Mouse (Mus musculus) CH12.LX (cell line): ENCODE results near the gene Pepd.

Source experiments
- CHD1 ChIP-seq: IDR thresholded peaks from 2 replicates; pipeline ENCODE4 v1.6.1; 2012; ENCODE audit warnings: low read depth, low read length, improper control_type of control experiment, inconsistent platforms
- CTCF ChIP-seq, 2 experiments: IDR thresholded peaks in 1 of 2; conservative IDR thresholded peaks in 1 of 2; 2 replicates each; pipeline ENCODE4 v1.5.1; 2011 to 2012; ENCODE audit warnings: low read depth in 2 of 2, low read length in 2 of 2, improper control_type of control experiment in 1 of 2, inconsistent platforms in 1 of 2, mild to moderate bottlenecking in 1 of 2, moderate library complexity in 1 of 2
- ELF1 ChIP-seq: IDR thresholded peaks from 2 replicates; pipeline ENCODE4 v1.6.1; 2014; ENCODE audit warnings: low read depth, mild to moderate bottlenecking, inconsistent platforms, low read length, improper control_type of control experiment
- EP300 ChIP-seq: IDR thresholded peaks from 2 replicates; pipeline ENCODE4 v1.6.1; 2011; ENCODE audit warnings: low read length, improper control_type of control experiment
- HCFC1 ChIP-seq: IDR thresholded peaks from 2 replicates; pipeline ENCODE4 v1.6.1; 2012; ENCODE audit warnings: low read depth, mild to moderate bottlenecking, inconsistent platforms, low read length, improper control_type of control experiment
- MAFK ChIP-seq: IDR thresholded peaks from 2 replicates; pipeline ENCODE4 v1.6.1; 2011; ENCODE audit warnings: low read length, improper control_type of control experiment; ENCODE audit not compliant: insufficient replicate concordance
- MAX ChIP-seq: IDR thresholded peaks from 2 replicates; pipeline ENCODE4 v1.6.1; 2011; ENCODE audit warnings: low read length, improper control_type of control experiment
- MEF2A ChIP-seq: IDR thresholded peaks from 2 replicates; pipeline ENCODE4 v1.6.1; 2014; ENCODE audit warnings: low read depth, mild to moderate bottlenecking, inconsistent platforms, low read length, improper control_type of control experiment, borderline replicate concordance
- POLR2A ChIP-seq: IDR thresholded peaks from 2 replicates; pipeline ENCODE4 v1.6.1; 2011; ENCODE audit warnings: low read depth, mild to moderate bottlenecking, improper control_type of control experiment, low read length
- POLR2AphosphoS2 ChIP-seq: IDR thresholded peaks from 2 replicates; pipeline ENCODE4 v1.6.1; 2011; ENCODE audit warnings: low read depth, low read length, improper control_type of control experiment
- RAD21 ChIP-seq: IDR thresholded peaks from 2 replicates; pipeline ENCODE4 v1.6.1; 2011; ENCODE audit warnings: low read depth, mild to moderate bottlenecking, low read length, improper control_type of control experiment, moderate library complexity
- SIN3A ChIP-seq: IDR thresholded peaks from 2 replicates; pipeline ENCODE4 v1.6.1; 2012; ENCODE audit warnings: low read length, improper control_type of control experiment, inconsistent platforms
- ZC3H11A ChIP-seq: IDR thresholded peaks from 2 replicates; pipeline ENCODE4 v1.6.1; 2012; ENCODE audit warnings: low read depth, mild to moderate bottlenecking, inconsistent platforms, low read length, improper control_type of control experiment

DNA sequence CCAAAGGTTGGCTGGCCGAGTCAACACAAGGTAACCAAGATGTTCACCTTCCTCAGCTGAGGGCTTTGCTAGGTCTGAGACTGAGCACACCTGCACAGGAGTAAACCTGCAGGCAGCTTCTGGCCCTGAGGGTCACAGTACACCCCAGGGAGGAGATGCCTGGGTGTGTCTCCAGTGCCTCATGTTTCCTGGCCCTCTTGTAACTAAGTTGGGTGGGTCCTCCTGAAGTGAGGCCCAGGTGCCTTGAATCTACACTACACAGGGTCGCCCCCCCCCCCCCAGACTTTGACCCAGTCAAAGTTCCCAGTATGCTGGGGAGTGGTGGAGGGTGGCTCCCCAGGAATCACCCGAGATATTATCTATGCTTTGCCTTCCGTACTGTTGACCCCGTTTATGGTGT lies 117.0 kb downstream of the Pepd start:
- no peak for TF ChIP-seq MEF2A
- no peak for TF ChIP-seq CTCF (conservative IDR thresholded peaks at IDR 0.05 in 1 of 2, IDR thresholded peaks at IDR 0.05 in 1 of 2; ENCODE audit: low read depth in 2 of 2, low read length in 2 of 2)
- TF ChIP-seq CHD1, result no peak
- TF ChIP-seq HCFC1, result no peak
- no peak for TF ChIP-seq ZC3H11A
- no peak for TF ChIP-seq POLR2AphosphoS2
- no peak for TF ChIP-seq ELF1
- TF ChIP-seq RAD21, result no peak
- no peak for TF ChIP-seq MAFK
- TF ChIP-seq EP300, result no peak
- TF ChIP-seq SIN3A, result no peak
- TF ChIP-seq MAX, result no peak
- TF ChIP-seq POLR2A, result no peak
